Mouse (Mus musculus) MEL (cell line): ENCODE data around the gene Asb16.

Source experiments
- CHD2 ChIP-seq: IDR thresholded peaks from 2 replicates; pipeline ENCODE4 v1.6.1; 2011; ENCODE audit warnings: low read length, improper control_type of control experiment
- CTCF ChIP-seq, 3 experiments: IDR thresholded peaks in 2 of 3; conservative IDR thresholded peaks in 1 of 3; 2 replicates each; pipeline ENCODE4 v1.5.1; 2011 to 2012; ENCODE audit warnings: low read length in 3 of 3, low read depth in 2 of 3, mild to moderate bottlenecking in 2 of 3, improper control_type of control experiment in 1 of 3, inconsistent platforms in 1 of 3, mixed read lengths in 1 of 3, moderate library complexity in 1 of 3; ENCODE audit not compliant: control insufficient read depth in 1 of 3, insufficient read depth in 1 of 3, poor library complexity in 1 of 3, severe bottlenecking in 1 of 3
- EP300 ChIP-seq, 2 experiments: IDR thresholded peaks; 2 replicates each; pipeline ENCODE4 v1.6.1; 2011; ENCODE audit warnings: improper control_type of control experiment in 2 of 2, low read length in 2 of 2, low read depth in 1 of 2, mild to moderate bottlenecking in 1 of 2
- GABPA ChIP-seq: IDR thresholded peaks from 2 replicates; pipeline ENCODE4 v1.6.1; 2012; ENCODE audit warnings: low read depth, mild to moderate bottlenecking, inconsistent platforms, low read length, improper control_type of control experiment, moderate library complexity
- KAT2A ChIP-seq: conservative IDR thresholded peaks from 2 replicates; pipeline ENCODE4 v1.6.1; 2012; ENCODE audit warnings: low read depth, low read length, improper control_type of control experiment, inconsistent platforms
- MXI1 ChIP-seq: IDR thresholded peaks from 2 replicates; pipeline ENCODE4 v1.6.1; 2011; ENCODE audit warnings: mild to moderate bottlenecking, low read depth, low read length, improper control_type of control experiment
- POLR2A ChIP-seq, 2 experiments: IDR thresholded peaks; 2 replicates each; pipeline ENCODE4 v1.6.1; 2011 to 2012; ENCODE audit warnings: low read length in 2 of 2, mild to moderate bottlenecking in 2 of 2, control low read depth in 1 of 2, improper control_type of control experiment in 1 of 2, low read depth in 1 of 2, moderate library complexity in 1 of 2; ENCODE audit not compliant: control insufficient read depth in 1 of 2, insufficient read depth in 1 of 2, poor library complexity in 1 of 2
- SIN3A ChIP-seq: IDR thresholded peaks from 2 replicates; pipeline ENCODE4 v1.6.1; 2012; ENCODE audit warnings: low read length, improper control_type of control experiment, inconsistent platforms
- TCF12 ChIP-seq: IDR thresholded peaks from 2 replicates; pipeline ENCODE4 v1.6.1; 2014; ENCODE audit warnings: low read depth, mild to moderate bottlenecking, inconsistent platforms, low read length, improper control_type of control experiment, moderate library complexity
- ZC3H11A ChIP-seq: IDR thresholded peaks from 2 replicates; pipeline ENCODE4 v1.6.1; 2012; ENCODE audit warnings: low read depth, mild to moderate bottlenecking, inconsistent platforms, low read length, improper control_type of control experiment
- ZNF384 ChIP-seq: IDR thresholded peaks from 2 replicates; pipeline ENCODE4 v1.6.1; 2012; ENCODE audit warnings: low read depth, mild to moderate bottlenecking, inconsistent platforms, low read length, improper control_type of control experiment

- TF ChIP-seq EP300 (IDR thresholded peaks at IDR 0.05; ENCODE audit: low read depth in 1 of 2, low read length in 2 of 2): no peak
- TF ChIP-seq CTCF (IDR thresholded peaks at IDR 0.05 in 2 of 3, conservative IDR thresholded peaks at IDR 0.05 in 1 of 3; ENCODE audit: control insufficient read depth in 1 of 3, insufficient read depth in 1 of 3, low read depth in 2 of 3, low read length in 3 of 3, poor library complexity in 1 of 3, severe bottlenecking in 1 of 3): no peak; a peak in 1 of 6 replicates
- no peak for TF ChIP-seq SIN3A
- TF ChIP-seq CHD2: no peak
- no peak for TF ChIP-seq KAT2A
- TF ChIP-seq POLR2A (IDR thresholded peaks at IDR 0.05; ENCODE audit: control insufficient read depth in 1 of 2, insufficient read depth in 1 of 2, low read depth in 1 of 2, low read length in 2 of 2, poor library complexity in 1 of 2): no peak
- no peak for TF ChIP-seq MXI1
- TF ChIP-seq GABPA: no peak
- TF ChIP-seq ZNF384: no peak
- TF ChIP-seq TCF12: peak; percentile 30; the same call in 1 of the 2 replicates
- TF ChIP-seq ZC3H11A: no peak
Measured at GRCm38 (mm10) chr11:102317298-102317900, 48.9 kb downstream of the Asb16 start.
